Mouse (Mus musculus): Measurements from ENCODE around the gene Tmem41b.

- TF ChIP-seq GATA1 (IDR thresholded peaks at IDR 0.05; ENCODE audit: low read length) (no peak), TAL1 (IDR thresholded peaks at IDR 0.05; ENCODE audit: low read length) (no peak)
Observed at GRCm38 (mm10) chr7:110005976-110006375, 19.2 kb upstream of the Tmem41b start.

All from erythroblast, embryonic 14.5 days (primary cell).